Mouse (Mus musculus) right cerebral cortex, postnatal 10 days (tissue): Measurements from ENCODE around the gene Tnfaip3.

Experiments
- DNase-seq, 2 experiments: peaks; one replicate each; pipeline ENCODE4 v3.0.0; 2021; ENCODE audit warnings: low spot score in 2 of 2

Gene Tnfaip3

GRCm38 (mm10) chr10:19014381-19015256 lies 838 bp downstream of the Tnfaip3 start:
- peak; percentile 29 to 30 for DNase-seq

- DNase-seq, result no peak
These were observed 2.1 kb downstream of the Tnfaip3 start for GRCm38 (mm10) chr10:19013351-19013750.

- DNase-seq, result no peak
These were observed 2.8 kb downstream of the Tnfaip3 start for GRCm38 (mm10) chr10:19012616-19013015.

- no peak for DNase-seq
These were observed 3.5 kb downstream of the Tnfaip3 start for GRCm38 (mm10) chr10:19011832-19012440.

- DNase-seq, result no peak
These were observed 5.0 kb downstream of the Tnfaip3 start for GRCm38 (mm10) chr10:19010414-19010813.

GRCm38 (mm10) chr10:19009186-19009672 lies 6.2 kb downstream of the Tnfaip3 start:
- no peak for DNase-seq

GRCm38 (mm10) chr10:19008607-19008940 lies 6.9 kb downstream of the Tnfaip3 start:
- no peak for DNase-seq

GRCm38 (mm10) chr10:19007897-19008606 lies 7.4 kb downstream of the Tnfaip3 start:
- no peak for DNase-seq

- peak; percentile 73 to 87 for DNase-seq
These were observed 13.2 kb downstream of the Tnfaip3 start for GRCm38 (mm10) chr10:19002091-19002785.

GRCm38 (mm10) chr10:18999427-18999826 lies 16.0 kb downstream of the Tnfaip3 start:
- no peak for DNase-seq

- DNase-seq, result no peak
These were observed 19.1 kb downstream of the Tnfaip3 start for GRCm38 (mm10) chr10:18996331-18996730.

GRCm38 (mm10) chr10:18995465-18996261 lies 19.8 kb downstream of the Tnfaip3 start:
- no peak for DNase-seq

- no peak for DNase-seq
These were observed 22.5 kb downstream of the Tnfaip3 start for GRCm38 (mm10) chr10:18992971-18993370.

GRCm38 (mm10) chr10:18991057-18991456 lies 24.4 kb downstream of the Tnfaip3 start:
- no peak for DNase-seq

GRCm38 (mm10) chr10:18987907-18988199 lies 27.6 kb downstream of the Tnfaip3 start:
- DNase-seq, result no peak

GRCm38 (mm10) chr10:18987046-18987906 lies 28.2 kb downstream of the Tnfaip3 start:
- DNase-seq, result no peak

GRCm38 (mm10) chr10:18985516-18985915 lies 29.9 kb downstream of the Tnfaip3 start:
- no peak for DNase-seq

- no peak for DNase-seq
These were observed 31.9 kb downstream of the Tnfaip3 start for GRCm38 (mm10) chr10:18983514-18983913.

- DNase-seq, result no peak
These were observed 41.0 kb downstream of the Tnfaip3 start for GRCm38 (mm10) chr10:18974486-18974885.

GRCm38 (mm10) chr10:18966893-18967292 lies 48.6 kb downstream of the Tnfaip3 start:
- no peak for DNase-seq
